Mouse (Mus musculus): ENCODE results near the gene Pde10a. TPM values are rescaled to one million over a fixed set of nuclear protein-coding genes. Genes with fewer than 3 reads are reported as not detected.
A peak's percentile ranks its signal among the peaks of the same experiment; 100 is the strongest.

The Pde10a gene
- polyA plus RNA-seq, 1 experiment from 2014 or later = 4.4 TPM

DNA sequence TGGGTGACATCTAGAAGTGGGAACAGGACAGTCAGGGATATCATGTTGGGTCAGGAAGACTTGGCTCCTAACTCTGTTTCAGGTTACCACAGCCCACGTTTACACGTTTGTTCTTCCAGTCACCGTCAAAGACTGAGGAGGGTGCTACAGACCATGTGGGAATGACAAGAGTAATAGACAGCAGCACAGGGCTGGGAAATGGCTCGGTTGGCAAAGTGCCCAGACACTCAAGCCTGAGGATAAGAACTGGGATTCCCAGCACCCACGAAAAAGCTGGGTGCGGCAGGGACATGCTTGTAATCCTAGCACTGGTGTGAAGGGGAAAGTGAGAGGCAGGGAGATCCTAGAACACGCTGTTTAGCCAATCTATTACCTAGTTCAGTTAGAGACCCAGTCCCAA, 322.4 kb downstream of the Pde10a start:
- ATAC-seq (ENCODE audit: insufficient number of reproducible peaks, insufficient read depth, low FRiP score, low TSS enrichment, low read depth) = no peak
- WGBS = 73% methylated on average over 7 of the region's 7 CpGs

GRCm38 (mm10) chr17:8851846-8852245, 326.7 kb downstream of the Pde10a start:
- H3K4me2 ChIP-seq = no peak overlapping the region
- H3K27me3 ChIP-seq = peaks cover 8% of the 10 kb centered on the region; the same call in 1 of the 2 replicates
- H3K4me1 ChIP-seq (replicated peaks) = peaks cover 13% of the 10 kb centered on the region
- ATAC-seq (ENCODE audit: insufficient number of reproducible peaks, insufficient read depth, low FRiP score, low TSS enrichment, low read depth) = no peak
- 92% methylated on average over 6 of the region's 6 CpGs for WGBS
- no peak overlapping the region for H3K4me3 ChIP-seq (replicated peaks)
- no peak overlapping the region for H3K27ac ChIP-seq
- H3K9ac ChIP-seq (replicated peaks) = no peak overlapping the region
- H3K9me3 ChIP-seq = no peaks in the 10 kb centered on the region
- no peaks in the 10 kb centered on the region for H3K36me3 ChIP-seq

More for the DNA sequence above, 322.4 kb downstream of the Pde10a start:
- H3K36me3 ChIP-seq = no peaks in the 10 kb centered on the region
- H3K4me1 ChIP-seq (replicated peaks) = peaks cover 10% of the 10 kb centered on the region; the same call in 1 of the 2 replicates
- no peaks in the 10 kb centered on the region for H3K27me3 ChIP-seq
- H3K27ac ChIP-seq = no peak overlapping the region
- H3K9me3 ChIP-seq = no peaks in the 10 kb centered on the region
- H3K9ac ChIP-seq (replicated peaks) = no peak overlapping the region
- H3K4me2 ChIP-seq = no peak overlapping the region
- no peak overlapping the region for H3K4me3 ChIP-seq (replicated peaks)

DNA sequence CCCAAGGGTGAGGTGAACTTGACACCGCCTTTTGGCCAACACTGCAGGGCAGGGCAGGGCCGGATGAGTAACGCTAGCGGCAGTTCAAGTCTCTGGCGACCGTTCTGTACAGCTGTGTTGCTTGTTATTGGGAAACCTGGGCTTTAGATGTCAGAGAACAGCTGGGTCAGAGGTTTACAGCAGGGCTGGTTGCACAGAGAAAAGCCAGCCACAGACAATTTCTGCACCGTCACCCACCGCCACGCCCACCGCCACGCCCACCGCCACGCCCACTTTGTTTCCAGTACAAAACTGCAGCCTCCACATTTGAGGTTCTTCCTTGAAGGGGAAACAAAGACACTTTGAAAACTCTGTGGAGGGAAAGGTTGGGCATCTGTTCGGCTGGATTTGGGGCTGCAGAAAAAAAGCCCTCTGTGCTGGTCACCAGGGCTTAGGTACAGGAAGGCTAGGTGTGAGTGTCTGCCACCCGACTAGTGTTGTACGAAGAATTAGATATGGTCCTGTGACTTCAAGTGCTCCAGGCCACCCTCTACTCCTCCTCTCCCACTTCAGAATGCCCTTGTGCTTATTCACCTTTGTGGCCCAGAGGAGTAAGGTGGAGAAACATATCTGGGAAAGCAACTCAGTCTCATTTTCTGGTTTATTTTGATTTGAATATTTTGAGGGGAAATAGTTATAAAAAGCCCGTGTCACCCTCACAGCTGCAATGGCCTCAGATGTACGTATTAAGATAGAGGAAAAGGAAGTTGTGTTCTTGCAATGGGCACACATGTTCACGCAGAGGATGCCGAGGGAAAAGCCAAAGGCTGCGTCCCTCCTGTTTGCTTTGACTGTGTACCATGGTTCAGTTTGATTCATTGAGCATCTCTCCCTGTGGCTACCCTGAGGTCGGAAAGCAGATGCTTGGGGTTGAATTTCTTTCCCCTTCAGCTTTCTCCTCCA, 331.5 kb downstream of the Pde10a start:
- peak; percentile 72; the same call in 1 of the 2 replicates for ATAC-seq (ENCODE audit: insufficient number of reproducible peaks, insufficient read depth, low FRiP score, low TSS enrichment, low read depth)
- no peaks in the 10 kb centered on the region for H3K9me3 ChIP-seq
- H3K36me3 ChIP-seq = no peaks in the 10 kb centered on the region
- no peak overlapping the region; the same call in 1 of the 2 replicates for H3K9ac ChIP-seq (replicated peaks)
- peak overlapping the region; percentile 21 for H3K4me3 ChIP-seq (replicated peaks)
- 34% methylated on average over 22 of the region's 22 CpGs for WGBS
- H3K27me3 ChIP-seq = peaks cover 12% of the 10 kb centered on the region
- H3K27ac ChIP-seq = peak overlapping the region; percentile 29; the same call in 1 of the 2 replicates
- peaks cover 29% of the 10 kb centered on the region for H3K4me1 ChIP-seq (replicated peaks)
- peak overlapping the region; percentile 48 for H3K4me2 ChIP-seq

DNA sequence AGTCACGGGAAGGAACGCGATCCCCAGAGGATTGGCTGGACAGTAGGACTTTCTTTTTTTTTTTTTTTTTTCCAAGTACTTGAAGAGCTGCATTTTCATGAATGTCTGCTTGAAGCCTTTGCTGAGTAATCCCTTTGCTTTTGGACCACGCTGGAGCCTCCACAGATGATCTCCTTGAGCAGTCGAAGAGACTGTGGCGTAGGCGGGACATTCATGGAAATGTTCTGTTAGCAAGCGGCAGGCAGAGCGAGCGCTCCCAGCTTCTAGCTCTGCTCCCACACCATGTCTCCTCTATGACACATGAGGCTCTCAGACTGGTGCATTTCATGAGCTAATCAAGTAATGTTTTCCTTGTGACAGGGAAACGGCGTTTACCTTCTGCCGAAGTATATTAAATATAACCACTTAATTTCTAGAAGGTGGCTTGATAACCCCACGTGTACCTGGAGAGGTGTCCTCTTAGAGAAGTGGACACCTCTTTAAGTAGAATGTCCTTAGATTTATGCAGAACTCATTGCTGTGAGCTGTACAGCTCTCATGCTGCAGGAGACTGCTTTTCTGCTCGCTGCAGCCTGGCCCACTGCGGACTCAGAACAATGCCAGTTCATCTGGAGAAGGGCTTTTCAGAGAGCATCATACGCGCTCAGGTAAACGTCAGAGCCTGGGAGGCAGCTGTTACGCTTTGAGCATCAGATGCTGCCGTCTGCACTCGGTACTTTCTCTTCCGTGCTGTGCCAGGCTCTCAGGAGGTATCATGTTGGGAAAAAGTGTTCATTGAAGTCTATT, 333.7 kb downstream of the Pde10a start:
- no peaks in the 10 kb centered on the region for H3K36me3 ChIP-seq
- peaks cover 12% of the 10 kb centered on the region for H3K27me3 ChIP-seq
- ATAC-seq (ENCODE audit: insufficient number of reproducible peaks, insufficient read depth, low FRiP score, low TSS enrichment, low read depth) = no peak
- H3K27ac ChIP-seq = 0 out of 2 replicates have a peak overlapping the region, but pooled peaks have one; percentile 32
- no peak overlapping the region for H3K9ac ChIP-seq (replicated peaks)
- WGBS = 72% methylated on average over 23 of the region's 23 CpGs
- peak overlapping the region; percentile 26 for H3K4me2 ChIP-seq
- H3K4me1 ChIP-seq (replicated peaks) = peaks cover 29% of the 10 kb centered on the region
- no peaks in the 10 kb centered on the region for H3K9me3 ChIP-seq
- H3K4me3 ChIP-seq (replicated peaks) = no peak overlapping the region

DNA sequence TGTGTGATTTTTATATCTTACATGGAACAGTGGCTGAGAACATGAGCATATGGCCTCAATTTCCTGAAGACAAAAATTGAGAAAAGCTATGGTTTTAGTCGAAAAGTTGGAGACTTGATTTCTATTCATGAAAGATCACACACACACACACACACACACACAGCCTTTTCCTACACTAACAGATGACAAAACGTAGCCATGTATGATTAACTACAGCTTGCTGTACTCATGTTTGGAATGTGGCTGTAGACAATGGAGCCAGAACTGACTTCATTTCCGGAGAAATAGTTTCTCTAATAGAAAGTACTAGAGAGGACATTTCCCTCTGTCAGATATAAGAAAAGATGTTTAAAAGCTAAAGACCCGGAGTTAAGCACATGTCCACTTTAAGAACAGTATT, 334.3 kb downstream of the Pde10a start:
- peak overlapping the region; percentile 26; the same call in 1 of the 2 replicates for H3K4me2 ChIP-seq
- H3K9ac ChIP-seq (replicated peaks) = no peak overlapping the region
- 0 out of 2 replicates have a peak overlapping the region, but pooled peaks have one; percentile 32 for H3K27ac ChIP-seq
- H3K9me3 ChIP-seq = no peaks in the 10 kb centered on the region
- peaks cover 29% of the 10 kb centered on the region for H3K4me1 ChIP-seq (replicated peaks)
- WGBS = 59% methylated on average over 4 of the region's 4 CpGs
- H3K4me3 ChIP-seq (replicated peaks) = no peak overlapping the region
- H3K27me3 ChIP-seq = peaks cover 12% of the 10 kb centered on the region
- ATAC-seq (ENCODE audit: insufficient number of reproducible peaks, insufficient read depth, low FRiP score, low TSS enrichment, low read depth) = no peak
- H3K36me3 ChIP-seq = no peaks in the 10 kb centered on the region

GRCm38 (mm10) chr17:8864638-8865497, 339.7 kb downstream of the Pde10a start:
- peaks cover 13% of the 10 kb centered on the region for H3K4me1 ChIP-seq (replicated peaks)
- no peaks in the 10 kb centered on the region for H3K36me3 ChIP-seq
- no peaks in the 10 kb centered on the region for H3K27me3 ChIP-seq
- H3K4me2 ChIP-seq = no peak overlapping the region
- no peak overlapping the region for H3K9ac ChIP-seq (replicated peaks)
- 79% methylated on average over 8 of the region's 8 CpGs for WGBS
- ATAC-seq (ENCODE audit: insufficient number of reproducible peaks, insufficient read depth, low FRiP score, low TSS enrichment, low read depth) = no peak
- no peak overlapping the region for H3K4me3 ChIP-seq (replicated peaks)
- no peaks in the 10 kb centered on the region for H3K9me3 ChIP-seq
- no peak overlapping the region for H3K27ac ChIP-seq

GRCm38 (mm10) chr17:8867331-8868237, 342.4 kb downstream of the Pde10a start:
- no peak overlapping the region for H3K4me2 ChIP-seq

DNA sequence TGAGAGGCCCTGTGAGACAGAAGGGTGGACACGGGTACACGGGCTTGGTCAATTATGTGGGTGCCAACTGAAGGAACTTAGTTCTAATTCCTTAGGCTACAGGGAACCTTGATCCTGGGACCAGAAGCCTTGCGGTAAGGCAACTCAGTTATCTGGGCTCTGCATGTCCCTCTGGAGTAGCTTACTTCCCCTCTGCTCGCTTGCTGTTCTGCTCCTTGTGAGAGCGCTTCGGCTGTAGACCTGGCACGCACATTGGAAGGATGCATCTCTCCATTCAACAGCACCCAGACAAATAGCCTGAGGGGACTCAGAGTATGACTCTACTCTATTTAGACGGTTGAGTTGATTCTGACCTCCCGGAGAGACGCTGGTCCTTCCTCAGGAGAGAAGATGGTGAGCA, 344.1 kb downstream of the Pde10a start:
- no peaks in the 10 kb centered on the region for H3K27me3 ChIP-seq
- H3K4me1 ChIP-seq (replicated peaks) = peaks cover 17% of the 10 kb centered on the region
- 94% methylated on average over 10 of the region's 10 CpGs for WGBS
- no peak overlapping the region for H3K4me2 ChIP-seq
- no peak overlapping the region for H3K9ac ChIP-seq (replicated peaks)
- ATAC-seq (ENCODE audit: insufficient number of reproducible peaks, insufficient read depth, low FRiP score, low TSS enrichment, low read depth) = no peak
- H3K4me3 ChIP-seq (replicated peaks) = no peak overlapping the region
- H3K27ac ChIP-seq = no peak overlapping the region
- H3K36me3 ChIP-seq = no peaks in the 10 kb centered on the region
- H3K9me3 ChIP-seq = no peaks in the 10 kb centered on the region

More at GRCm38 (mm10) chr17:8867331-8868237, 342.4 kb downstream of the Pde10a start:
- Histone ChIP-seq H3K4me3 (replicated peaks) (no peak overlapping the region), H3K27ac (no peak overlapping the region), H3K9ac (replicated peaks) (no peak overlapping the region), H3K9me3 (no peaks in the 10 kb centered on the region), H3K36me3 (no peaks in the 10 kb centered on the region), H3K4me1 (replicated peaks) (peaks cover 15% of the 10 kb centered on the region), H3K27me3 (no peaks in the 10 kb centered on the region)
- ATAC-seq (ENCODE audit: insufficient number of reproducible peaks, insufficient read depth, low FRiP score, low TSS enrichment, low read depth) = no peak
- WGBS = 80% methylated on average over 24 of the region's 25 CpGs

- 54% methylated on average over 7 of the region's 7 CpGs for WGBS
- Histone ChIP-seq H3K27ac (no peak overlapping the region), H3K36me3 (no peaks in the 10 kb centered on the region), H3K4me1 (replicated peaks) (peaks cover 17% of the 10 kb centered on the region), H3K9ac (replicated peaks) (no peak overlapping the region), H3K4me3 (replicated peaks) (no peak overlapping the region), H3K4me2 (no peak overlapping the region), H3K9me3 (no peaks in the 10 kb centered on the region), H3K27me3 (no peaks in the 10 kb centered on the region)
- no peak for ATAC-seq (ENCODE audit: insufficient number of reproducible peaks, insufficient read depth, low FRiP score, low TSS enrichment, low read depth)
These were observed 345.7 kb downstream of the Pde10a start for GRCm38 (mm10) chr17:8870848-8871247.

DNA sequence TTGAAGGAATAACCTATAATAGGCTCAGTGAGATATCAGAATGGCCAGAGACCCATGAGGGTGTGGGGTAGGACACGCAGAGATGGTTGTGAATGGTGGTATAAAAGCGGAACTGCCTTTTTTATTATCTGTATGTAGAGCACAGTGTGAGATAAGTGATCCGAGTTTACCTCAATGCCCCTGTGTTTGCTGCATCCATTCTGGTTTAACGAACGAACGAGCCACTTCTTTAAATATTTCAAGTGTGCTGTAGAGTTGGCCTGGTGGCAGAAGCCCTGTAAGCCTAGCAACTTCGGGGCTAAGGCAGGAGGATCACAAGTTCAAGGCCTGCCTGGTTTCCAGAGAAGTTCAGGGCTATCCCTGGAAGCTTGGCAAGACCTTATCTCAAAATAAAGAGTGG, 346.2 kb downstream of the Pde10a start:
- Histone ChIP-seq H3K9me3 (no peaks in the 10 kb centered on the region), H3K4me3 (replicated peaks) (no peak overlapping the region), H3K4me2 (no peak overlapping the region), H3K27ac (no peak overlapping the region), H3K36me3 (no peaks in the 10 kb centered on the region), H3K9ac (replicated peaks) (no peak overlapping the region), H3K27me3 (no peaks in the 10 kb centered on the region), H3K4me1 (replicated peaks) (peaks cover 17% of the 10 kb centered on the region)
- WGBS = 85% methylated on average over 7 of the region's 7 CpGs
- no peak for ATAC-seq (ENCODE audit: insufficient number of reproducible peaks, insufficient read depth, low FRiP score, low TSS enrichment, low read depth)

Data from limb, embryonic 12.5 days (tissue).